Mouse (Mus musculus) gastrocnemius, adult 8-10 months (tissue): ENCODE data around the gene Ttll12. TPM values are rescaled to one million over a fixed set of nuclear protein-coding genes. Genes with fewer than 3 reads are reported as not detected.

Experiments
- DNase-seq, 2 experiments: peaks; one replicate each; pipeline ENCODE4 v3.0.0; 2022; ENCODE audit warnings: low spot score in 2 of 2
- total RNA-seq, 4 experiments: library from RNA; stranded (reverse); gene quantifications; 2 replicates each; pipeline ENCODE4 v1.2.4; 2022

Gene Ttll12
- 1 to 10 TPM; 3.4 to 5.0 (median 4.2) TPM for total RNA-seq

GRCm38 (mm10) chr15:83594513-83595363, at the start of gene Ttll12:
Gene Ttll12, minus strand, starts transcription at chr15:83595157.
- peak; percentile 90 to 93 for DNase-seq

DNA sequence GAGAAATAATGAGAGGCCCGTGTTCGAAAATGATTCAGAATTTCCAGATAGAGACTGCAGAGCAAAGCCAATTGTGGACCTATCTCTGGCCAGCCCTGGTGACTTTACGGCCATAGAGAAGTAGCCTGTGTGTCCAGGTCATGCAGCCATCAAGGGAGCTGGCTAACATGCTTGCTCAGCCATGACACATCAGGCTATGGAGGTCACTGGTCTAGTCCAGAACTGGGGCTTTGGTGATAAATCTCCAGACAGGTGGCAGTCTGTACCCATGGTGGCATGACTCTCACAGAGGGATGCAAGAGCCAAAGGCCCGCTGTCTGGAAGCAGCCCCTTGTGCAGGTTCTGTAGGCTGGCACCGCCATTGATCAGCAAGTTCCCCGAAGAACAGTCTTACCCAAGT, 47.6 kb upstream of the Ttll12 start:
- DNase-seq, result no peak

DNA sequence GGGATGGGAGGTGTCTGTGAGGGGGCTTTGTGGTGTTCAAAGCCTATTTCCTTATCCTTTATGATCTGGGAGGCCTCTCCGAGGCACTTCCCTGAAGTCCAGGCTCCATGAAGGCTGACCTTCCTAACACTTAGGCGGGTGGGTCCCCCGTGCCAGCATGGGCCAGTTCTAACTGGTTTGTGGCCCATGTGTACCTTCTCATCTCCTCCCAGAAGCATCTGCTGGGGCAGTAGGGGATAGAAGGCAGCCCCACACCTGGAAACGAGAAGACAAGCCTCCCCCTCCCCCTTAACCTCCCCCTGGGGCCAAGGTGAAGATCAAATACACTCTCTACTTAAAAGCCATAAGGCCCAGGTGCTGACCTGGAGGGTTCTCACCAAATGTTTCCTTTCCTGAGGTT, 45.3 kb upstream of the Ttll12 start:
- DNase-seq, result no peak

DNA sequence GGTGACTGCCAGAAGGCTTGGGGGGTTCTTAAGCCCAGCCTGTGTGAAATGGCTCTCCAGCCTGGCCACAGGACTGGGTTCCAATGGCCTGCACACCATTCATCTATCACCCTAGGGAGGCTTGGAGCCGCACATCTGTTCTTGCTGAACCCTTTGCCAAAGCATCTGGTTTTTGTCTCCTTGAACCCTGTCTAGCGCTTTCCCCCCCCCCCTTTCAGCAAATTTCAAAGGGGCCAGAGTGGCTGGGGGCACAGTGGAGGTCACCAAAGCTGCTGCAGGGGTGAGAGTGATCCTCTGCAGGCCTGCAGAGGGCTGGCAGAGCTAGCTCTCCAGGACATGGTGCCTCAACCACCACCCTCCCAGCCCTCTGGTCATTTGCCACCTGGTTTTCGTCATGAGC, 44.2 kb upstream of the Ttll12 start:
- DNase-seq, result no peak

GRCm38 (mm10) chr15:83638196-83638899, 43.4 kb upstream of the Ttll12 start:
- no peak for DNase-seq

- DNase-seq, result no peak
Measured at GRCm38 (mm10) chr15:83636759-83637158, 41.8 kb upstream of the Ttll12 start.

- no peak for DNase-seq
Measured at GRCm38 (mm10) chr15:83635251-83635650, 40.3 kb upstream of the Ttll12 start.

GRCm38 (mm10) chr15:83634076-83634475, 39.1 kb upstream of the Ttll12 start:
- DNase-seq, result no peak

- DNase-seq, result no peak
Measured at GRCm38 (mm10) chr15:83631071-83631470, 36.1 kb upstream of the Ttll12 start.

DNA sequence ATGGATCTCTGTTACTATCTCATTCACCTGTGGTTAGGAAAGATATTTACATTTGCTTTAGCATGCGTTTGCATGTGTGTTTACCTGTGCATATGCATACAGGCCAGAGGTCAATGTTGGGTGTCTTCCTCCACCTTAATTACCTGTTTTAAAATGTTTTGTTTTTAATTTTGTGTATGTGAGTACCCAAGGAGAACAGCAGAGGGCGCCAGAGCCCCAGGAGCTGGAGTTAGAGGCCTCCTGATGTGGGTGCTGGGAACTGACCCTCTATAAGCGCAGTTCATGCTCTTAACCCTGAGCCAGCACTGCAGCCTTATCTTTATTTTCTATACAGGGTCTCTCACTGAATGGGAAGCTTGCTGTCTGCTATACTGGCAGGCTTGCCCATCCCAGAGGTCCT, 34.8 kb upstream of the Ttll12 start:
- DNase-seq, result no peak

- no peak for DNase-seq
Measured at GRCm38 (mm10) chr15:83626142-83626645, 31.2 kb upstream of the Ttll12 start.

DNA sequence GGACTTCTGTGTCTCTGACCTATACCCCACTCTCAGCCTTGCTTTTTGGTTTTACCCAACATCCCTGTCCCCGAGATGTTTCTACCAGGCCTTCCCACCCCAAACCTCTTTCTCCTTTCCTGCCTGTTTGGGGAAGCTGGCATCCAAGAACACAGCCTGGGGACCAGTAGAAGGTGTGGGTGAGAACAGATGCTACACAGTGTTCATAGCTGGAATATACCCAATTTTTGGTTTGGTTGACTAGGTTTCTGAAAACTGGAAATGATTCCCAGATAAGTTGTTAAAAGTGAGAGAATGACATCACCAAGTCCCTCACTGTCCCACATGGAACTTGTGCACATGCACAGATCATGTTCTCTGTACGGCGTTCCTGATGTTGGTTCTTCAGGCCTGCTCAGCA, 20.3 kb upstream of the Ttll12 start:
- DNase-seq, result no peak

- DNase-seq, result peak; percentile 63 to 71
Measured at GRCm38 (mm10) chr15:83607115-83607802, 12.3 kb upstream of the Ttll12 start.

DNA sequence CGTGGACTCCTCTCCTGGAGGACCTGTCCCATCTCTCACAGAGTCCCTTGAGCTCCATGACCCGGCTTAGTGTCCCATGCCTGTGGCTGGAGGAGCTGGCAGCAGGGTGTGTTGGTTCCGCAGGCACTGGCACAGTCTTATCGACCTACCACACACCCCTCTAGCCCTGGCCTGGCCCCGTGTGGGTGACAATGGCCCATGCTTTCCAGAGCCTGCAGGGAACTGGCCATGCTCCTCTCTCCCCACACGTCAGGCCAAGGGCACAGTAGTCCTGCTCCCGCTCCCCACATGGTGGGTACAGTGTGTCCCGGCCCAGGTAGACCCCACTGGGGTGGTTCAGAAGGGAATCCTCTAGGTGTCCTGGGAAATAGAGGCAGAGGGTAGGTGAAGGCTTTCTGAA, 11.7 kb upstream of the Ttll12 start:
- no peak for DNase-seq

GRCm38 (mm10) chr15:83606216-83606615, 11.3 kb upstream of the Ttll12 start:
- no peak for DNase-seq

DNA sequence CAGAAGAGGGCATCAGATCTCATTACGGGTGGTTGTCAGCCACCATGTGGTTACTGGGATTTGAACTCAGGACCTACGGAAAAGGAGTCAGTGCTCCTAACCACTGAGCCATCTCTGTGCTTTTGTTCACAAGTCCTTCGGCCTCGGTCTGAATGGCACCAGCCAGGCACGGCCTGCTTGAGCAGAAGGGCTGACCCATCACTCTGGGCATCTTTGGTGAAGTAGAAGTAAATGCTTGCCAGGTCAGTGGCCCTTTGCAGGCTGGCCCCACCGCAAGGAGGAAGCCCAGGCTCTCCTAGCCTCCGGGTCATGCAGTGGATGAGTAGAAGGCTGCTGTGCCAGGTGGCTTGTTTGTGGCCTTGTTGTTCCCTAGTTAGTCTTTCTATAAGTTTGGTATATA, 8.5 kb upstream of the Ttll12 start:
- no peak for DNase-seq

- no peak for DNase-seq
Measured at GRCm38 (mm10) chr15:83603046-83603396, 8.1 kb upstream of the Ttll12 start.

DNA sequence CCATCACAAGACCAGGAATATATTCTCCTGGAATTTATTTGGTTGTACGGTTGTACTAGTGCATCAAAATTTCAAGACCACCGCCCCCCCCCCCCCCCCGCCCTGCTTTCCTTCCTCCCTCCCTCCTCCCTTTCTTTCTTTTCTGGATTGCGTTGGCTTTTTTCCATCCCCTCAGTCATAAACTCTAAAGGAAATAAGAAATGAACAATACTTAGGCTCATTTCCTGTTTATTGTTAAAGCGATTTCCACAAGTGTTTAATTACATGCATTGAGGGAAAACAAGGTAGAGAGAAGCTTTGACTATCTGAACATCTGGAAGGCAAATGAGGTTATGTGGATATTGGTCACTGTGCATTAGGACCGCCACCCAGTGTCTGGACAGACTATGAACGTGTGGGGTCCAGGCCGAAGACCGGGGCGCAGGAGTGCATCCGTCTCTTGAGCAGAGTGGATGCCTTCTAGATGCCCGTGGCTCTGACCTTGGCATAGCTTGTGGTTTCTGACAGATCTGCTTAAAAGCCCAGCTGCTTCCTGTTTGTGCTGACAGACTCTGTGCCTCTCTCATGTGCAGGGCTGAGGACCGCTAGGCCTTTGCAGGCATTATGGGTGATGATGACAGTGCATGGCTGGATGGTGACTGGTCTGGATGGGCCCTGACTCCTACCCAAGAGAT, 7.6 kb upstream of the Ttll12 start:
- DNase-seq, result no peak

DNA sequence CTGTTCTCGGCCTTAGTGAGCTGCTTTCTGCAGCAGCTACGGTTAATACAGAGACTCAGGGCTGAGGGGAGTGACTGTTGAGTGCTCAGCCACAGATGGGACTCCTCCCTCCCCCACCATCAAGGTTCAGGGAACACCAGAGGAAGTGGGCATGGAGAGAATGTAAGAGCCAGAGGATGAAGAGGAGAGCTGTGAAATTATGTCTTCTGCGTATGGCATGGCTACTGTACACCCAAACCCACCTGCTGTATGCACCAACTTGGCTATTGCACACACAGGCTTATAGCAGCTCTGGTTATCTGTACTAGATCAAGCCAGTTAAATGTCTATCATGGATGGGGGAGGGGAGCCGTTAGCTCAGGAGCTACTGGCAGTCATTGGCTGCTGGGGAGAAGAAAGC, 6.2 kb upstream of the Ttll12 start:
- DNase-seq, result no peak

- DNase-seq, result no peak
Measured at GRCm38 (mm10) chr15:83596833-83597232, 1.9 kb upstream of the Ttll12 start.

- no peak for DNase-seq
Measured at GRCm38 (mm10) chr15:83595364-83595711, 381 bp upstream of the Ttll12 start.
